Mouse (Mus musculus) hindbrain, embryonic 16.5 days (tissue): ENCODE data around the gene Lrp6. TPM values are rescaled to one million over a fixed set of nuclear protein-coding genes. Genes with fewer than 3 reads are reported as not detected.

Source experiments
- ATAC-seq: fragments of 200-750 bp; cut with Nextera tagmentation; 2 replicates; pipeline ENCODE4 v1.8.0; 2017; ENCODE audit warnings: moderate TSS enrichment, moderate library complexity
- H3K27ac ChIP-seq: fragments of 300-500 bp; sonication (generic); 2 replicates; pipeline ENCODE4 v1.5.1; 2014; ENCODE audit warnings: low read depth, mild to moderate bottlenecking, control low read depth, low read length, moderate library complexity
- H3K27me3 ChIP-seq: fragments of 300-500 bp; sonication (generic); replicated peaks from 2 replicates; pipeline ENCODE4 v1.6.1; 2014; ENCODE audit warnings: low read length; ENCODE audit not compliant: control insufficient read depth, insufficient read depth
- H3K36me3 ChIP-seq: fragments of 300-500 bp; sonication (generic); 2 replicates; pipeline ENCODE4 v1.6.1; 2014; ENCODE audit warnings: mild to moderate bottlenecking, low read length, moderate library complexity, mixed read lengths; ENCODE audit not compliant: control insufficient read depth, insufficient read depth
- H3K4me1 ChIP-seq: fragments of 300-500 bp; sonication (generic); 2 replicates; pipeline ENCODE4 v1.6.1; 2014; ENCODE audit warnings: low read depth, low read length; ENCODE audit not compliant: control insufficient read depth, insufficient read depth
- H3K4me2 ChIP-seq: fragments of 300-500 bp; sonication (generic); 2 replicates; pipeline ENCODE4 v1.6.1; 2014; ENCODE audit warnings: mild to moderate bottlenecking, low read length, control low read depth, moderate library complexity
- H3K4me3 ChIP-seq: fragments of 300-500 bp; sonication (generic); 2 replicates; pipeline ENCODE4 v1.5.1; 2014; ENCODE audit warnings: mild to moderate bottlenecking, low read length, control low read depth, moderate library complexity
- H3K9ac ChIP-seq: fragments of 300-500 bp; sonication (generic); 2 replicates; pipeline ENCODE4 v1.6.1; 2014; ENCODE audit warnings: low read depth, mild to moderate bottlenecking, control low read depth, low read length, moderate library complexity
- H3K9me3 ChIP-seq: fragments of 300-500 bp; sonication (generic); 2 replicates; pipeline ENCODE4 v1.6.1; 2014; ENCODE audit warnings: mild to moderate bottlenecking, low read length, moderate library complexity; ENCODE audit not compliant: control insufficient read depth
- WGBS: fragments of 180-500 bp; shearing (Covaris S2); extraction: QIAGEN DNeasy Blood & Tissue Kit; methylation state at CpG from one replicate; pipeline ENCODE4 v1.1.7; 2014; 5-methylcytosine and 5-hydroxymethylcytosine counted together
- polyA plus RNA-seq: library from polyadenylated mRNA; unstranded; fragments of >200 nt; fragmentation: Nextera tagmentation; extraction: Ambion mirVana; gene quantifications from 2 replicates; pipeline ENCODE4 v1.2.1, GENCODE M21; 2015

Lrp6 gene
- polyA plus RNA-seq, 1 experiment from 2014 or later = 12.6 TPM

DNA sequence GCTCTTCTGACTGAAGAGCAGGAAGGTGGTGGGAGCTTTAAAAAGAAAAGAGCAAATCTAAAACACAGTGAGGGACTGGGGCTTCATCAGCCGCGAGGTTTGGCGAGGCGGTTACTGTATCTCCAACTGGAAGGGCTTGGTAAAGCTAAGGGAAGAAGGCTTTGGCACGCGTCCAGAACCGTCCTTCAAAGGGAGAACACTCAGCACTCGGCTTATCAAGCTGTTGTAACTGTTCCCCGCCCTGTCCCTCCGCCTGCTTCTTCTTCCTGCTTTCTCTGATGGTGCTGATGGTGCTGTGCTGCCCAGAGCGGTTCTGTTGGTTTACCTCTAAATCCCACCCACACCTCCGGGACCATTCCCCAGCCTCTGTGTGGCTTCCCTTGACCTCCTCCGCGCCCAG is 95.9 kb downstream of the Lrp6 start:
- H3K9ac ChIP-seq = no peak overlapping the region
- no peaks in the 10 kb centered on the region for H3K9me3 ChIP-seq
- H3K4me2 ChIP-seq = no peak overlapping the region
- H3K36me3 ChIP-seq = peaks cover 4% of the 10 kb centered on the region; the same call in 1 of the 2 replicates
- H3K27ac ChIP-seq = no peak overlapping the region
- H3K4me1 ChIP-seq = no peaks in the 10 kb centered on the region
- H3K4me3 ChIP-seq = no peak overlapping the region
- ATAC-seq = no peak; the same call in 1 of the 2 replicates
- WGBS = 81% methylated on average over 14 of the region's 14 CpGs
- H3K27me3 ChIP-seq = no peaks in the 10 kb centered on the region

GRCm38 (mm10) chr6:134469297-134469696 is 97.5 kb downstream of the Lrp6 start:
- no peak for ATAC-seq
- Histone ChIP-seq H3K4me2 (no peak overlapping the region), H3K27me3 (no peaks in the 10 kb centered on the region), H3K9ac (no peak overlapping the region), H3K9me3 (no peaks in the 10 kb centered on the region), H3K36me3 (peaks cover 4% of the 10 kb centered on the region), H3K27ac (no peak overlapping the region), H3K4me3 (no peak overlapping the region), H3K4me1 (no peaks in the 10 kb centered on the region)
- 98% methylated on average over 2 of the region's 2 CpGs for WGBS

- Histone ChIP-seq H3K27me3 (no peaks in the 10 kb centered on the region), H3K9ac (no peak overlapping the region), H3K27ac (no peak overlapping the region), H3K9me3 (no peaks in the 10 kb centered on the region), H3K36me3 (peaks cover 4% of the 10 kb centered on the region), H3K4me1 (no peaks in the 10 kb centered on the region), H3K4me3 (no peak overlapping the region), H3K4me2 (no peak overlapping the region)
- 85% methylated on average over 10 of the region's 10 CpGs for WGBS
- no peak for ATAC-seq
Measured at GRCm38 (mm10) chr6:134466671-134467229, 100.0 kb downstream of the Lrp6 start.

GRCm38 (mm10) chr6:134461175-134461574 is 105.6 kb downstream of the Lrp6 start:
- Histone ChIP-seq H3K27ac (no peak overlapping the region), H3K4me2 (no peak overlapping the region), H3K4me3 (no peak overlapping the region), H3K36me3 (peaks cover 24% of the 10 kb centered on the region; the same call in 1 of the 2 replicates), H3K27me3 (no peaks in the 10 kb centered on the region), H3K9me3 (no peaks in the 10 kb centered on the region), H3K4me1 (no peaks in the 10 kb centered on the region), H3K9ac (no peak overlapping the region)
- no peak for ATAC-seq
- WGBS = 86% methylated on average over 6 of the region's 6 CpGs

DNA sequence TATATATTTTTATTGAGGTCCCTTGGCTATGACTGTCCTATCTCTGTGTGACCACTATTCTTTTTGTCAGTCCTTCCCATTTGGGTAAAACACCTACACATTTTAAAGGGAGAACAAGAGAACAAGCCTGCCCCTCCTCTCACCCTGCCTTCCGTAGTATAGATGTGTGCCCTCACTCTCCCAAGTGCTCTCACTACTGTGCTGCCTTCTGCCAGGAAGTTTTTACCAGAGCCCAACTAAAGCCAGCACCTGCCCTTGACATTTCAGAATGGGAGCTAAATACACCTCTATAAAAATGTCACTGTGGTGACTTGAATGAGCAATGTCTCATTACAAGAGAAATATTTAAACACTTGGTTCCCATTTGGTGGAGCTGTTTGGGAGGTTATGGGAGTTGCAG is 108.4 kb downstream of the Lrp6 start:
- Histone ChIP-seq H3K9me3 (no peaks in the 10 kb centered on the region), H3K27me3 (no peaks in the 10 kb centered on the region), H3K4me3 (no peak overlapping the region), H3K27ac (no peak overlapping the region), H3K4me1 (no peaks in the 10 kb centered on the region), H3K36me3 (peaks cover 45% of the 10 kb centered on the region), H3K9ac (no peak overlapping the region), H3K4me2 (no peak overlapping the region)
- WGBS = 79% methylated on average over 1 of the region's 1 CpGs
- no peak for ATAC-seq

GRCm38 (mm10) chr6:134454093-134454492 is 112.7 kb downstream of the Lrp6 start:
- Histone ChIP-seq H3K9ac (no peak overlapping the region), H3K9me3 (no peaks in the 10 kb centered on the region), H3K4me1 (no peaks in the 10 kb centered on the region), H3K27ac (no peak overlapping the region), H3K4me2 (no peak overlapping the region), H3K4me3 (no peak overlapping the region), H3K36me3 (peaks cover 49% of the 10 kb centered on the region), H3K27me3 (no peaks in the 10 kb centered on the region)
- 86% methylated on average over 1 of the region's 1 CpGs for WGBS
- ATAC-seq = no peak

GRCm38 (mm10) chr6:134450661-134451119 is 116.1 kb downstream of the Lrp6 start:
- no peaks in the 10 kb centered on the region for H3K27me3 ChIP-seq
- 65% methylated on average over 14 of the region's 14 CpGs for WGBS
- H3K36me3 ChIP-seq = peaks cover 34% of the 10 kb centered on the region
- no peak overlapping the region for H3K9ac ChIP-seq
- ATAC-seq = peak; percentile 46; the same call in 1 of the 2 replicates
- no peaks in the 10 kb centered on the region for H3K9me3 ChIP-seq
- H3K27ac ChIP-seq = no peak overlapping the region
- no peak overlapping the region for H3K4me3 ChIP-seq
- no peaks in the 10 kb centered on the region for H3K4me1 ChIP-seq
- H3K4me2 ChIP-seq = no peak overlapping the region

- H3K4me2 ChIP-seq = no peak overlapping the region
- no peak overlapping the region for H3K4me3 ChIP-seq
- no peak overlapping the region for H3K27ac ChIP-seq
- no peak overlapping the region for H3K9ac ChIP-seq
- 55% methylated on average over 11 of the region's 11 CpGs for WGBS
- peaks cover 27% of the 10 kb centered on the region for H3K36me3 ChIP-seq
- no peaks in the 10 kb centered on the region for H3K9me3 ChIP-seq
- ATAC-seq = 0 out of 2 replicates have a peak, but pooled peaks have one; percentile 54
- no peaks in the 10 kb centered on the region for H3K4me1 ChIP-seq
- H3K27me3 ChIP-seq = no peaks in the 10 kb centered on the region
Measured at GRCm38 (mm10) chr6:134449958-134450357, 116.8 kb downstream of the Lrp6 start.

DNA sequence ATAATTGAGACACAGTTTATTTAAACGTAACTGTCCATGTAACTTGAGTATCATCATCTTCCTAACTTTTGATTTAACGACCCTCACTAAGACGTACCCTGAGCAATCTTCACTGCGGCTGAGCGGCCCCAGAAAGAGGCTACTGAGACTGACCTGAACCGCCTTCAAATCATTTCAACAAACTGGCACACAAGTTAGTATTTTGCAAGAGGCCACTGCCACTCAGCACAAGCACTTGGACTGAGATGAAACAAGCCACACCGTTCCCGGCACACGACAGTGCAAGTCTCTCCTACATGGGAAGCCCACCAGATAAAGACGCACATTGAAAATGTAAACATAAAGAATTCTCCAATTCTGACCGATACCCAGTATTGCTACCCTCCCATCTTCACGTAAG is 118.3 kb downstream of the Lrp6 start:
- no peak for ATAC-seq
- H3K36me3 ChIP-seq = peaks cover 16% of the 10 kb centered on the region

More for the DNA sequence above, 118.3 kb downstream of the Lrp6 start:
- H3K4me1 ChIP-seq = no peaks in the 10 kb centered on the region
- no peaks in the 10 kb centered on the region for H3K9me3 ChIP-seq
- H3K4me3 ChIP-seq = no peak overlapping the region
- no peaks in the 10 kb centered on the region for H3K27me3 ChIP-seq
- no peak overlapping the region for H3K9ac ChIP-seq
- 90% methylated on average over 12 of the region's 12 CpGs for WGBS
- H3K4me2 ChIP-seq = no peak overlapping the region
- H3K27ac ChIP-seq = no peak overlapping the region
